Mouse (Mus musculus) lung, adult 2 months (tissue): ENCODE results near the gene Usp46.

Source experiments
- CTCF ChIP-seq: fragments of 200-500 bp; IDR thresholded peaks from 2 replicates; pipeline ENCODE4 v1.5.1; 2011; ENCODE audit warnings: mild to moderate bottlenecking, low read length, control low read depth; ENCODE audit not compliant: insufficient read depth
- POLR2A ChIP-seq: fragments of 200-500 bp; IDR thresholded peaks from 2 replicates; pipeline ENCODE4 v1.6.1; 2011; ENCODE audit warnings: low read depth, mild to moderate bottlenecking, control low read depth, low read length, borderline replicate concordance; ENCODE audit errors: extremely low read depth

- TF ChIP-seq POLR2A (no peak), CTCF (no peak)
Measured at GRCm38 (mm10) chr5:73959779-73960178, 108.5 kb downstream of the Usp46 start.
